ENCODE assay signal across 22 mouse cellular contexts in genomic region chr9:34448467-34448866, GRCm38 (mm10). TPM values are rescaled to one million over a fixed set of nuclear protein-coding genes. Genes with fewer than 3 reads are reported as not detected.
A peak's percentile ranks its signal among the peaks of the same experiment; 100 is the strongest.
DNase-seq lines count a peak whose midpoint lies in the region; ATAC-seq lines count a peak whose summit lies in the region.
"Had no signal": no experiment of that assay in that cellular context is flagged by ENCODE, and none has a peak within 500 bp of the region (broad histone marks: within the 10 kb centered on the region; RNA-seq: fewer than 3 reads in every experiment).

No protein-coding gene starts in this region.

- H3K4me3 ChIP-seq in heart, embryonic 12.5 days, result no peak overlapping the region
- H3K4me3 ChIP-seq: forebrain, embryonic 13.5 days; heart, embryonic 15.5 days; liver, embryonic 15.5 days; neural tube, embryonic 13.5 days had no signal

- H3K4me2 ChIP-seq in heart, embryonic 12.5 days, result no peak overlapping the region
- H3K4me2 ChIP-seq: forebrain, embryonic 13.5 days; heart, embryonic 15.5 days; liver, embryonic 15.5 days; neural tube, embryonic 13.5 days had no signal

- no peak for ATAC-seq in heart, embryonic 12.5 days (ENCODE audit: insufficient number of reproducible peaks, low FRiP score)
- ATAC-seq: CD4-positive, CD25-positive, alpha-beta regulatory T cell, adult 4 months; forebrain, embryonic 13.5 days; hindbrain, embryonic 16.5 days had no signal

- H3K9ac ChIP-seq in heart, embryonic 12.5 days, result no peak overlapping the region
- H3K9ac ChIP-seq: forebrain, embryonic 13.5 days; heart, embryonic 15.5 days; liver, embryonic 15.5 days; neural tube, embryonic 13.5 days had no signal

- no peaks in the 10 kb centered on the region for H3K27me3 ChIP-seq in heart, embryonic 12.5 days (replicated peaks)
- H3K27me3 ChIP-seq: forebrain, embryonic 13.5 days; heart, embryonic 15.5 days; liver, embryonic 15.5 days; neural tube, embryonic 13.5 days had no signal

- DNase-seq in heart, adult 11 months, result peak; percentile 88
- peak; percentile 9 for DNase-seq in lung, postnatal 10 days
- DNase-seq in lung, postnatal 14 days, result no peak
- peak; percentile 73 for DNase-seq in brain, adult 2 months (ENCODE audit: low read depth, low spot score)
- no peak for DNase-seq in gastrocnemius, adult 18-20 months (ENCODE audit: low spot score)
- DNase-seq in kidney, postnatal 25 days, result no peak
- DNase-seq: cerebellum, adult 11-12 months; cerebellum, postnatal 36 days; gastrocnemius, postnatal 14 days; kidney, adult 18-20 months; kidney, postnatal 10 days; lung, postnatal 36 days; right cerebral cortex, postnatal 14 days had no signal

- 77% methylated on average over 4 of the region's 4 CpGs for WGBS in heart, embryonic 12.5 days

- H3K27ac ChIP-seq in heart, embryonic 12.5 days (ENCODE audit: poor library complexity, severe bottlenecking), result no peak overlapping the region
- H3K27ac ChIP-seq: forebrain, embryonic 13.5 days; heart, embryonic 15.5 days; liver, embryonic 15.5 days; neural tube, embryonic 13.5 days; stomach, postnatal 0 days had no signal

- H3K4me1 ChIP-seq in heart, embryonic 12.5 days (replicated peaks), result 0 out of 2 replicates have a peak, but pooled peaks cover 5% of the 10 kb centered on the region
- H3K4me1 ChIP-seq: liver, embryonic 15.5 days had no signal

- H3K9me3 ChIP-seq in heart, embryonic 12.5 days (replicated peaks), result 0 out of 2 replicates have a peak, but pooled peaks cover 2% of the 10 kb centered on the region
- H3K9me3 ChIP-seq: forebrain, embryonic 13.5 days; heart, embryonic 15.5 days; liver, embryonic 15.5 days had no signal

- no peaks in the 10 kb centered on the region for H3K36me3 ChIP-seq in heart, embryonic 12.5 days
- H3K36me3 ChIP-seq: G1E; heart, embryonic 15.5 days; liver, embryonic 15.5 days; neural tube, embryonic 13.5 days had no signal

RNA-seq across cellular contexts. Expression of gene Kirrel3, which starts 37.2 kb away (rescaled TPM):
- 0.95 and 1.3 TPM in 2 replicates for polyA plus RNA-seq in heart, embryonic 12.5 days (2016; fragmentation: Nextera tagmentation; extraction: Ambion mirVana)
- total RNA-seq in gastrocnemius, adult 18-20 months (2021), result under 1 TPM; 0.43 to 0.73 TPM
- polyA plus RNA-seq: G1E had no signal

Comparison
In these comparisons a context has a peak if more than half of its experiments do, and no peak if none do; other contexts are left out.
1. DNase-seq: peak in heart, adult 11 months (single experiment), lung, postnatal 10 days (single experiment) and brain, adult 2 months (single experiment); none in lung, postnatal 14 days (single experiment), gastrocnemius, adult 18-20 months (single experiment) and kidney, postnatal 25 days (0 of 2).